Mouse (Mus musculus): ENCODE measurements around the gene Fbxo3. TPM values are rescaled to one million over a fixed set of nuclear protein-coding genes. Genes with fewer than 3 reads are reported as not detected.
"Not testable (repeated sequence)": the region's sequence is repeated elsewhere in the genome, so short reads cannot be mapped to it uniquely, and the experiment has no call there.

The Fbxo3 gene
- total RNA-seq (2022), result 10 to 100 TPM; 56.7 to 61.0 (median 58.2) TPM

- peak; percentile 69 to 83 for DNase-seq (ENCODE audit: low spot score in 2 of 2)
These were observed at the start of gene Fbxo3 for GRCm38 (mm10) chr2:104027458-104028138. Fbxo3 (plus strand) TSS chr2:104027721.

- DNase-seq (ENCODE audit: low spot score in 2 of 2), result peak in 1 of 2 experiments; percentile 46
These were observed 45.3 kb upstream of the Fbxo3 start for GRCm38 (mm10) chr2:103982250-103982649.

DNA sequence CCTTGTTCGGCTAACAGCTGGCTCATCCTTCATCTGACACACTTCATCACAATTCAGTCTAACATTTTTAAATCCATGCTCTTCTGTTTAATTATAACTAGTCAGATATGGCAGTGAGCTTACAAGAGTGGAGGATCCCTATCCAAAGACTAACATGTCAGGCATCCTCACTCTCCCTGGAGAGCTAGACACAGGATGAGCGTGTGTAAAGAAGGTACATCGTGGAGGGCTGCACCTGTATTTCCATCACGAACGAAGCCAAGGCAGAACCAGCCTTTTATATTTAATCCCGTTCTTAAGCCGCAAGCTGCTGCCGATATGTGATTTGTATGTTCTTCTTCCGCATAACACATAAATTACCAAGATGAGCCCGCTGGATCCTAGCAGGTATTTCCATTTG lies 44.4 kb upstream of the Fbxo3 start:
- DNase-seq (ENCODE audit: low spot score in 2 of 2), result no peak

GRCm38 (mm10) chr2:103987595-103987994 lies 39.9 kb upstream of the Fbxo3 start:
- DNase-seq (ENCODE audit: low spot score in 2 of 2), result not testable (repeated sequence)

DNA sequence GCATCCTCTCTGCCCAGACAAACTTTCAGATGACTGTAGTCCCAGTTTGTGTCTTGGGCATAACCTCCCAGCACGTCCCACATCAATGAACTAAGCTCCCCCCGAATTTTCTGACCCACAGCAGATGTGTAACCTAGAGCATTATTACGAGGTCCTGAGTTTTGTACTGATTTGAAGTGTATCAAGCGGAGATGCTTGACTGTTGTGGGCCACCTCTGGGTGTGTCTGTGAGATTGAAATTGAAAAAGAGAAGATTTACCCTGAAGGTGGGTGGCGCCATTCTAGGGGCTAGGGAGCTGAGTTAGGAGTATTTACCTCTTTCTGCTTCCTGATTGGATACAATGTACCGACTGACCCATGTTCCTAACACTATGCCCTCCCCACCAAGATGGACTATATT lies 37.8 kb upstream of the Fbxo3 start:
- no peak for DNase-seq (ENCODE audit: low spot score in 2 of 2)

GRCm38 (mm10) chr2:103991303-103991702 lies 36.2 kb upstream of the Fbxo3 start:
- no peak for DNase-seq (ENCODE audit: low spot score in 2 of 2)

DNA sequence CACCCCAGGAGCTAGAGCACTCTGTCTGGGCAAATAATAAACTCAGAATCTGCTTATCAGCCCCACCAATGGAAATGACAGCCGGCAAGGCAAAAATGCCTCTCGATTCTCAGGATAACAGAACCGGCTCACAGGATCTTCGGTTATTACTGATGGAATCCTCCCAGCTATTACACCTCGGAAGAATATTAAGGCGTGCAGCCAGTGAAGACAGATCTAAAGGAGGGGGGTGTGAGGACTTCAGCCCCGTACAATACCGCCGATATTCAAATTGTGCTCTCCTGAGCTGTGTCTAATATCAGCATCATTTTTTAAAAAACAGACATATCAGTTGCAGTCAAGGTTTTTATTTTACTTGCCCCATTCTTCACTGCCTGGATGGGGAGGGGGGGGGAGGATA lies 35.4 kb upstream of the Fbxo3 start:
- no peak for DNase-seq (ENCODE audit: low spot score in 2 of 2)

- DNase-seq (ENCODE audit: low spot score in 2 of 2), result no peak
These were observed 34.7 kb upstream of the Fbxo3 start for GRCm38 (mm10) chr2:103992618-103993332.

GRCm38 (mm10) chr2:104001076-104001475 lies 26.4 kb upstream of the Fbxo3 start:
- DNase-seq (ENCODE audit: low spot score in 2 of 2), result no peak

GRCm38 (mm10) chr2:104001861-104002260 lies 25.7 kb upstream of the Fbxo3 start:
- DNase-seq (ENCODE audit: low spot score in 2 of 2), result no peak

DNA sequence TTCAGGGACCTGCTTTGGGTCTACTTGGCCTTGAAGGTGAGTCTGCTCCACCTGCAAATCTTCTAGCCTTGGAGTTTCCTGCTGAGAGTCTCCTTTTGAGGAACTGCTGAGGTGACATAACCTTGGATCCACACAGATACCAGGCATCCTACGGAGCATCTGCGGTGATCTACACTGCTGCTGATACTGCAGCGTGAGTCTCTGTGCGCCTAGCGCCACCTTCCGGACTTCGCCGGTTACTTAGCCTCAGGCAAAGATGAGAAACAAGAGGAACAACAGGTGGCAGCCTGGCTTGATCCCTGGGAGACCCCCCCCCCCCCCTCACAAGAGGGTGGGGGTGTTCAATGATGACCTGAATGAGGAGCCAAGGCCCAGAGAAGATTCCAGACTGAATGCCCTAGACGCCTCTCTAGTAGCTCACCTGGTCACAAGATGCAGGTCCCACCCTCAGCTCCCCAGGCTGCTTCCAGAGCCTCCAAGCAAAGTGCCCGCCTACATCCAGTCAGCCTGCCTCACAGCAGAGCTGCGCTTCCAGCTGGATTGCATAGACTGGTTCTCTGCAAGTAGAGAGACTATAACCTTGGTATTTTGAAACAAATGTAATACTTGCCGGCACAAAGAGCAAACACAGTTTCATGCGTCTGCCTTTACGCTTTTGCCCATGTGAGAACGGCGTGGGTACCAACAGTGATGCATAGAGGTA lies 24.7 kb upstream of the Fbxo3 start:
- peak; percentile 54 to 63 for DNase-seq (ENCODE audit: low spot score in 2 of 2)

DNA sequence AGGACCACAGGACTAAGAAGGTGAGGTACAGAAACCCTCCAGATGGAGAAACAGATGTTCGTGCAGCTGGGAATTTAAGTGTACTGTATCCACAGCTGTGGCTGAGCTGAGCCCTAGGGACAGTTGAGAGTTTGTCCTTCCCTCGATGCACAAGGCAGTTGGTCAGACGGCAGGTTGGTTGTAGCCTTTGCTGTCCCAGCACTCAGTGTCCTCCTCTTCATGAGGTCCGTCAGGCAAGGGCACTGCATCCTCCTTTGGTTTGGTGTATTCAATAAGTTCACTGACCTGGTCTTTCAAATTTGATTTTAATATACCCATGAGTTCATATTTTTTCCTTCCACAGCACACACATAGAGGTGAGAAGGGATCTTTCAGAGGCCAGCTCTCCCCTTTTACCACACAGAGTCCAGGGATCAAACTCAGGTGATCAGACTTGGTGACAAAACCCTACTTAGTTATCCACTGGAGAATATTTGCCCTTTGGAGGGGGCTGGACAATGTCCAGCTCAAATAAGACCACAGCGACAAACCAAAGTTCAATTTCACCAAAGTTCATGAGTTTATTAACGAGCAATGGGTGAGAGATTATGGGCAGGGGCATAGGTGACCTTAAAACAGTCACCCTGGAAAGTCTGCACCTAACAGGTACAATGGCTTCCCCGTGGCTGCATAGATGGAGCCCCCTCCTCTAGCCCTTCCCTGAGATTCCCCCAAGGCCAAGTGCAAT lies 19.6 kb upstream of the Fbxo3 start:
- DNase-seq (ENCODE audit: low spot score in 2 of 2), result no peak

DNA sequence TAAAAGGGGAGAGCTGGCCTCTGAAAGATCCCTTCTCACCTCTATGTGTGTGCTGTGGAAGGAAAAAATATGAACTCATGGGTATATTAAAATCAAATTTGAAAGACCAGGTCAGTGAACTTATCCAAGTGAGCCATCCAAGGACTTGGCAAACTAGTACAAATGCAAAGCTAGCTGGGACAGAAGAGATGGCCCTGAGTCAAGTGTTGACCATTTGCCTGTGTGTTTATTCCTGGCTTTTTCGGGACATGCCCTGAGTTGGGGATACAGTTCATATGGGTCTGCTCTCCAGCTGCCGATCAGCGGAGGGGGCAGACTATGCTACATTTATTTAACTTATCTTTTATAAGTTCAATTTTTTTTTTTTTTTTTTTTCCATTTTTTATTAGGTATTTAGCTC lies 18.7 kb upstream of the Fbxo3 start:
- DNase-seq (ENCODE audit: low spot score in 2 of 2), result not testable (repeated sequence)

DNA sequence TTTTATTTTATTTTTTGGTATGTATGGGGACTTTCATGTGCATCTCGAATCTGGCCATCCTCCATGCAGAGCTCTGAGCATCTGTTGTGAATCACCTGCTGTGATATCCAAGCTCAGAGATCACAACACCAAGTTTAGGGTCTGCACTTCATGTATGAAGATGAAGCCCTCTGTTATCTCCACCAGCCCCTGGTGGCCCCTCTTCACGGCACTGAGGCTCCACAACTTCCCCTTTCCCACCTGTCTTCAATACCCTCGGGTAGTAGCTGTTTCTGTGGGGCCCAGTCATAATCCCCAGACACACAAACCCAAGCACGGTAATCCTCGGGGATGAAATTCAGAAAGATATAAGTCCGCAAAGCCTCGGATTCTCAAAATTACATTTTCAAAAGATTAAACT lies 4.4 kb upstream of the Fbxo3 start:
- DNase-seq (ENCODE audit: low spot score in 2 of 2), result no peak

DNA sequence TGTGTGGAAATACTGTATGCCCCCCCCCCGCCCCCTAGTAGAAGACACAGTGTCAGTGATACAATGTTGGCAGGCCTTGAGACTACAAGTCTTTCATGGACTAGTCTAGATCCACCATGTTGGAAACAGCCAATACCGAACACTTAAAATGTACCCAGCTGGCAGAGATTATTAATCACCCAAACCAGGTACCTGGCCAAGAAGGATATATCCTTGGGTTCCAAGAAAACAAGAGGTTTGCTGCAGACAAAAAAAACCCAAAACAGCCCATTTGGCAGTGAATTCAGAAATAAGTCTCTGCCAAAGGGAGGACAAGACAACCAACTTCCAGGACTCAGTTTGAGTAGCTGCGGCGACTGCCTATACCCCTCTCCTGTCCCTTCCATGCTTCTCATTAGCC lies 2.9 kb upstream of the Fbxo3 start:
- no peak for DNase-seq (ENCODE audit: low spot score in 2 of 2)

DNA sequence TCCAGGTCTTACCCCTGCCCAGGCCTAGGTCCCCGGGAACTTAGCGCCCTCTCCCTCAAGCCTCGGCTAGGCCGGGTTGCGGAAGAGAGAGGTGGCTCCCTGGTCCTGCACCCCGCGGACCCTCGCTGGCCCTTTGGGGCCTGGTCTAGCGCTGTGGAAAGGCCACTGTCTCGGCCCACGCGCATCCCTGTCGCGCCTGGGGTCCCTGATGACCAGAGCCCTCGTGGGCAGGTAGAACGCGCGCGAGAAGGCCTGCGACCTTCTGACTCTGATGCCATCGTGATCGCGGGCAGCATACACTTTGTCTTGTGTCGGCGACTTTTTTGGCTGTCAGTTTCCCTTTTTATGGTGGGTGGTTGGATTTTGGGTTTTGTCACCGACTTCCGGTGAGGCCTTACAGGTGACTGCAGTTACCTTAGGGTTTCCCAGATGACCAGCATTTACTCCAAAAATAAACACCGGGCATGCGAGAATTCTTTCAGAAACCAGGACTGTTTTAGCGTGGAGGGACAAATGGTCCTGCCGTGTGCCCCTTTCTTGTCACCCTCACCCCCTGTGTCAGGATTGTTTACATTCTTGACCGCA lies 710 bp downstream of the Fbxo3 start, which contains the start of gene 4931422A03Rik:
TSS of gene 4931422A03Rik (minus strand) at position 223 of the 585 bp plus-strand sequence.
- DNase-seq (ENCODE audit: low spot score in 2 of 2), result peak in 1 of 2 experiments; percentile 46

- no peak for DNase-seq (ENCODE audit: low spot score in 2 of 2)
These were observed 1.6 kb downstream of the Fbxo3 start for GRCm38 (mm10) chr2:104029074-104029473.

- DNase-seq (ENCODE audit: low spot score in 2 of 2), result no peak
These were observed 2.9 kb downstream of the Fbxo3 start for GRCm38 (mm10) chr2:104030381-104030780.

DNA sequence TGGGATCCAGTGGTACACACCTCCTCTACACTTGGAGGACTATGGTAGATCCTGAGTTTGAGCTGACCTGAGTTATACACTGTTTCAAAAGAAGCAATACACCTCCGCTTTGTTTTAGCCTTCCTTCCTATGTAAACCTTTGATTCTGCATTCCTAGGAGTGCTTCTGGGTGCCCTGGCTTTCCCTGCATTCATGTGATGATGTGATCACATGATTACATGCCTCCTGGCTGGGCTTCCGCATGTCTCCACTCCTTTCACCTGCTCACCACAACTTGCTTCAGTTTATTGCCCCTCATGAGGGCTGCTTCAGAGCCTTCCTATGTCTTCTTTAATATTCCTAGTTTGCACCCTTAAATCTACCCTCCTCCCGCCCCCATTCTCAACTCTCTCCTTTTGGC lies 4.5 kb downstream of the Fbxo3 start:
- DNase-seq (ENCODE audit: low spot score in 2 of 2), result no peak

DNA sequence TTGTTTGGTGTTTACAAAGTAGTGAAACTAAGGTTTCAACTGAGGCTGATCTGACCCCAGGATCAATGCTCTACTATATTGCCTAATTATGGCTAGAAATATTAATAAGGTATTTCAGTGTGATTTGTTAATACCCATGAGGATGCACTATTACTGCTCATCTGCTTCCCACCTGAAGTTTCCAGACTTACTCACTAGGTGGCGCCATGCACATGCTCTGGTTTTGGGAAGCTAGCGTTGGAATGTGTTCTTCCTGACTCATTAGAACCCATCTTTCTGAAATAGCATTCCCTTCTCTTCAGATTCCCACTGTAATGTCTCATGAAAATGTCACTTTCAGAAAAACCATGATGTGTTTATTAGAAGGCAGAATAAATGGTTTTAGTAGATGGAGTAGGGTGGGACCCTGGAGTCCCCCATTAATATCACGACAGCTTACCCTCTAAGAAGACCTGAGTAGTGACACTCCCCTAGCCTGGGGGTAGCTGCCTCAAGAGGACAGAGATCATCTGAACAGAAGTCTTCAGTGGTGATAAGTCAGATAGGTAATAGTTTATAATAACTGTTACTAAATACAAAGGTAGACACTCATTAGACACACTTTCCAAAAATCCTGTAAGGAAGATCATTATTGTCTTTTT lies 7.4 kb downstream of the Fbxo3 start:
- no peak for DNase-seq (ENCODE audit: low spot score in 2 of 2)

DNA sequence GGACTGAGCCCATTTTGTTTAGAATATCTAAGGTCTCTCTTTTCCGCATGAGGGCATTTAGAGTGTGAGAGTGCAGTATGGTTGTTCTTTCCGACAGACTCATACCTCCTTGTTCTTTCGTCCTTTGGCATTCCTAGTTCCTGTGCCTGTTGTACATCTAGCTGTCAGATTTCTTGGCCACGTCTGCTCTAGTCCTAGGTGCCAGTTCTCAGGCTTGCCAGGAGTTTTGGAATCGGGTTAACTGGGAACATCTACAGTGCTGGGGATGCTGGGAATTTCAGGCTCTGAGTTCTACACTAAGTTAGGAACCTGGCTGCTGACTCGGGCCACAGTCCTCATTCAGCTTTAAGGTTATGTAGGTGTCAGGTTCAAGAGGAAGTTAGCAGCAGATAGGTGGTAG lies 8.1 kb downstream of the Fbxo3 start:
- no peak for DNase-seq (ENCODE audit: low spot score in 2 of 2)
